Mouse (Mus musculus): ENCODE measurements around the gene Chd5.
A peak's percentile ranks its signal among the peaks of the same experiment; 100 is the strongest.

The Chd5 gene

GRCm38 (mm10) chr4:152353886-152354637 is 15.6 kb downstream of the Chd5 start:
- DNase-seq (ENCODE audit: low spot score) = no peak

DNA sequence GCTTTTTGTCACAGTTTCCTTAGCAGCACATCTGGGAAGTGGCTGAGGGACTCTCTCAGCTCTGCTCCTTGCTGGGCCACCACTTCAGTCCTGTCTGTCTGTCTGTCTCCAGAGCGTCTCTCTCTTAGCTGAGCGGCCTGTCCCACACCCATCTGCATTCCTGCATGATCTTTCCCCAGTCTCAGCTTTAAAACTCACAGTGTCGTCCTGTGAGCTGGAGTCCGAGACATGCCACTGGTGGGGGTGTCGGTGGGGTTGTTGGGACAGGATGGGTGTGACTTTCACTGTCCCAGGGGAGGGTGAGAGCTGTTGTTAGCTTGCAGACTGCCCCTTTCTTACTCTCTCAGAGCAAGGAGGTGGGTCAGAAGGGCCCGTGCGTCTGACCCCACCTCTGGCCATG is 17.2 kb downstream of the Chd5 start:
- no peak for DNase-seq (ENCODE audit: low spot score)

DNA sequence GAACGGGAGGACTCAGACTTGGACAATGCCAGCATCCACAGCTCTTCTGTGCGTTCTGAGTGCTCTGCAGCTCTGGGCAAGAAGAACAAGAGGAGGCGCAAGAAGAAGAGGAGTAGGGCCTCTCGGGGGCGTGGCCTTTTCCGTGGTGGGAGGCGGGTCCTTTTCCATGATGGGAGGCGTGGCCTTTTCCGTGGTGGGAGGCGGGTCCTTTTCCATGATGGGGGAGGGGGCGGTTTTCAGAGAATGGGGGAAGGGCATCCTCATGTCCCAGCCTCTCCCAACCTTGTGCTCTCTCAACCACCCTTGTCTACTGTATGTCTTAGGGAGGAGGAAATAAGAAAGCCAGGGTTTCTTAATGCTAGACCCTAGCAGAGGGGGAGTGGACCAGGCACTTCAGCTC is 21.2 kb downstream of the Chd5 start:
- DNase-seq (ENCODE audit: low spot score) = no peak

DNA sequence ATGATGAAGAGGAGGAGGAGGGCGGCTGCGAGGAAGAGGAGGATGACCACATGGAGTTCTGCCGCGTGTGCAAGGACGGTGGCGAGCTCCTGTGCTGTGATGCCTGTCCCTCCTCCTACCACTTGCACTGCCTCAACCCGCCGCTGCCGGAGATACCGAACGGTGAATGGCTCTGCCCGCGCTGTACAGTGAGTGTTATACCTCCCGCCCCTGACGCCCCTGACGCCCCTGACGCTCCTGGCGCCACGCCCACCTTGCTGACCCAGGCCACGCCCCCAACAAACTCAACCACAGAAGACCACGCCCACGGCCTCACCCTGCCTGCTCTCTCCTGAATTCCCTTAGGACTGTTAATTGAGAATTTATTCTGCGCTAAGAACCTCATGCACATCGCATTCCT is 22.4 kb downstream of the Chd5 start:
- DNase-seq (ENCODE audit: low spot score) = peak; percentile 60

DNA sequence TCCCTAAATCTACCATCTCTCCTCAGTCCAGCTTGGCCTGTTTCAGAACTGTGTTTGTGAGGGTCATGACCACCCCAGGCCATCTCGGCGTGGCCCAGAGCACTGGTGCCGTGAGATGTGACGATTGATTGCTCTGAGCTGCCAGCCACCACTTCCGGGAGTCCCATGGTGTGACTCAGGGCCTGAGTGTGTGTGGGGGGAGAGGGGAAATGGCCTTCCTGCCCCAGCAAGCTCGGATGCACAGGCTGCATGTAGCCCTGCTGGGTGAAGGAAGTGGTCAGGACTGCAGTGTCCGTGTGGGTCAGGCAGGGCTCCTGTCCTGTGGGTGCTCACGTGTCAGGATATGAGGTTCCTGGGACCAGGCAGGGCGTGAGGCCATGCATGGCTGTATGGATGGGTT is 23.7 kb downstream of the Chd5 start:
- no peak for DNase-seq (ENCODE audit: low spot score)

DNA sequence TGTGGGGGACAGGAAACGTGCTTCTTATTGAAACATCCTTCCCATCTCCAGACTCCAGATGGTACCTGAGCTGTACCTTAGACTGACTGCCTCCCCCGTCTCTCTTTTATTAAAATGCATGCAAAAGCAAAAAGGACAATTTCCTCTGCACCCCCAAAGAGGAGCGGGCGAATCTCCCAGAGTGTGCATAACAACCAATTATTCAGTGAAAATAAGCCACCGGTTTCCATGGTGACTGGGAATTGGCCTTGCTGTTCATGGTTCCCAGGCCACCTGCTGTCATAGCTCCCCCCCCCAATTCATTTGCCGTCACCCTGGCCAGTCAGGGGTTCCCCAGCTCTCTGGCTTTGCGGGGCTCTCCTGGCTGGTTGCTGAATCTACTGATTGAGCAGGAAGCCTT is 26.8 kb downstream of the Chd5 start:
- DNase-seq (ENCODE audit: low spot score) = no peak

- no peak for DNase-seq (ENCODE audit: low spot score)
Observed at GRCm38 (mm10) chr4:152382528-152383252, 44.2 kb downstream of the Chd5 start.

DNA sequence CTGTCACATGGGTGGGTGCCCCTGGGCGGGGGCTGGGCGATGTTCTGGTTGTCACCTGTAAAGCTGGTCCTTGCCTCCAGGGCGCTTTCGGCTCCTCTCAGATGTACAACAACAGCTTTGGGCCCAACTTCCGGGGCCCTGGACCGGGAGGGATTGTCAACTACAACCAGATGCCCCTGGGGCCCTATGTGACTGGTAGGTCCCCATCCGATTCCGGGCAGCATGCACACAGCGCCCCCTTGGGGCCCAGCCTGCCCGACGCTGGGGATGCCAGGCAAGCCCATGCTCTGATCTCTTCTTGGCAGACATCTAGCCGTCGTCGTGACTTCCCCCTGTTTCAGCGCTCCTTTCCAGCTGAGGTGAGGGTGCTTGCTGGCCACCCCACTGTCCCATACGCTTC is 47.2 kb downstream of the Chd5 start:
- DNase-seq (ENCODE audit: low spot score) = no peak

- no peak for DNase-seq (ENCODE audit: low spot score)
Observed at GRCm38 (mm10) chr4:152392192-152392591, 53.7 kb downstream of the Chd5 start.

- DNase-seq (ENCODE audit: low spot score) = no peak
Observed at GRCm38 (mm10) chr4:152392627-152393026, 54.2 kb downstream of the Chd5 start.

GRCm38 (mm10) chr4:152398926-152399325 is 60.5 kb downstream of the Chd5 start:
- no peak for DNase-seq (ENCODE audit: low spot score)

DNA sequence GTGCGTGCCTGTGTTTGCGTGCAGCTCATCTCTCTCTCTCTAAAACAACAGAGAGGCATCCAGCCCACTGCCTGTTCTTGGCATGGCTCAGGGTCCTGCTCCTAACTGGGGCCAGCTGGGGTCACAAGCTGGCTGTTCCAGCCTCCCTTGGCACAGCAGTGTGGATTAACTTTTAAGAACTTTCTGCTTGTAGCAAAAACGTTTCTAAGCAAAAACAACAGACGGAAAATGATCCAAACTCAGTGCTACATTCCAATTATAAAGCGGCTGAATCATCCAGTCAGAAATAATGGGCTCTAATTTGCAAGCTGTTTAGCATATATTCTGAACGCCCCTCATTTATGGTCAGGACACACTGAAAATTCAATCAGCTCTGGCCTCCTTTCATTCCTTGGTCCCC is 66.7 kb downstream of the Chd5 start:
- no peak for DNase-seq (ENCODE audit: low spot score)

GRCm38 (mm10) chr4:152405671-152406201 is 67.3 kb downstream of the Chd5 start:
- no peak for DNase-seq (ENCODE audit: low spot score)

GRCm38 (mm10) chr4:152406531-152406930 is 68.1 kb downstream of the Chd5 start:
- DNase-seq (ENCODE audit: low spot score) = no peak

- DNase-seq (ENCODE audit: low spot score) = no peak
Observed at GRCm38 (mm10) chr4:152410961-152411360, 72.5 kb downstream of the Chd5 start.

DNA sequence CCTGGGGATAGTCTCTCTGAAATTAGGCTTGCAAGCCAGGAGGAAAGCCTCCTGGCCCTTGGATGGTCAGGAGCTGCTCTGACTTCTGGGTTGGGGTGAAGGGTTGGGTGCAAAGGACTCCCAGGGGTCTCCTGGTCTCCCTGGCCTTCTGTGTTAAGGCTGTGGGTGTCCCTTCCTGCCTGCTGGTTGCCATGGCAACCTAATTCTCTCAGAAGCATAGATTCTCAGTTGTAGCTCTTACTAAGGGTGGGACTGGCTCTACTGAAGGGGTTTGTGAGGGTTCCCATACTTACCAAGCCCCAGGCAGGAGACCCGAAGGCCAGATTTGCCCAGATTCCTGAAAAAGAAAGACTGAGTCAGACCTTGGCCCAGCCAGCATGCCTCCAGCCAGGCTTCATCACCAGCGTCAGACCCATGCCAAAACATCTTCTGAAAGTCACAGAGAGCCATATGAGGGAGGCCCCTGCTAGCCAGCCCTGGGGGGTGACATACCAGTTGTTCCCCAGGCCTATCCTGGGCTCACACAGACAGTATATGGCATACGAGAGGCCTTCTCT is 74.2 kb downstream of the Chd5 start:
- DNase-seq (ENCODE audit: low spot score) = no peak

DNA sequence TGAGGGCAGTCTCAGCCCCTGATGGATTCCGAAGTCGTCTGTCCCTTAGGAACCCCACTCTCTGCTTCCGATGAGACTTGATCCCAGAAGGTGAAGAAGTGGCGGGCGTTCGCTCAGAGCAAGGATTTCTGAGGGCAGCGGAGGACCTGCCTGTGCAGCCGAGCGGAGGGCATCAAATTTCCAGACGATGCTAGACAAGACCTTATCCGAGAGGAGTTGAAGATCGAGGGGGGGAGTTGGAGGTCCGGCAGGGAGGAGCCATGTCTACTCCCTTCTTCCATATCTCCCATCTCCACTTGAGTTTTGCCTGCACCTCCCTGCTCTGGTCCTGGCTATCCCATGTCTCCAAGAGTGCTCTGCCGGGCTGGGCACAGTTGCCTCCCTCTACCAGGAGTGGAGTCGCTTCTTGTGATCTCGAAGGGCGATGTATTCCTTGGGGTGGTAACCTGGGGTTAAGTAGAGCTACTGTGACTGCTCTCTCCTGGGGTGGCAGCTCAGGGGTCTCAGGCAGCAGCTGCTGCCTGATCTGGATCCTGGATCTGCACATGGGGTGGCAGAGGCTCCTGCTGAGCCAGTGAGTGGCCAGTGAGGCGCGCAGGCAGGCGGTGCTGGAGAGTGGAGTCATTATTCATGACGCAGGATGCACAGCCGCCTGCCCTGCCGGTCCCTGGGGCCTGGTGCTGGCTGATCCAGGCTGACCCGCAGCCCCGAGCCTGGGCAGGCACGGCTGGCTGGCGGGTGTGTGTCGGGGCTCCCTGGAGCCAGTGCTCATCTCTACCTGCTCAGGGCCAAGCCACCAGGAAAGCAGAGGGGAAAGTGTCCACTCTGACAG is 80.0 kb downstream of the Chd5 start:
- DNase-seq (ENCODE audit: low spot score) = no peak

DNA sequence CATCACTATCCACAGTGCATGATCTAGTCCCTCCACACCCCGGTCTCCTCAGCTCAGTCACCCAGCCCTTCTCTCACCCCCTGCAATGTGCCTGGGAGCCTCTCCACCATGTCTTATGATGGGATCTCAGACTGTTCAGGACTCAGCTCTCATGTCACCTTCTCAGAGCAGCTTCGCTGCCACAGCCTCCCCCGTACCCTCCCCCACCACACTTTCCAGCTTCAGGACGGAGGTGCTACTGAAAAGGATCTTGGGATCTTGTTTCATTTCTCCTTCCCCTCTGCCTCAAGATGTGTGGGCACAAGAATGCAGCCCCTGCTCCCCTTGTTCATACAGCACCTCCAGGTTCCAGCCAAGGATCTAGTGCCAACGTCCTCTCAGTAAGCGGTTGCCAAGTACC is 85.1 kb downstream of the Chd5 start:
- no peak for DNase-seq (ENCODE audit: low spot score)

GRCm38 (mm10) chr4:152424341-152424740 is 85.9 kb downstream of the Chd5 start:
- peak; percentile 9 for DNase-seq (ENCODE audit: low spot score)

DNA sequence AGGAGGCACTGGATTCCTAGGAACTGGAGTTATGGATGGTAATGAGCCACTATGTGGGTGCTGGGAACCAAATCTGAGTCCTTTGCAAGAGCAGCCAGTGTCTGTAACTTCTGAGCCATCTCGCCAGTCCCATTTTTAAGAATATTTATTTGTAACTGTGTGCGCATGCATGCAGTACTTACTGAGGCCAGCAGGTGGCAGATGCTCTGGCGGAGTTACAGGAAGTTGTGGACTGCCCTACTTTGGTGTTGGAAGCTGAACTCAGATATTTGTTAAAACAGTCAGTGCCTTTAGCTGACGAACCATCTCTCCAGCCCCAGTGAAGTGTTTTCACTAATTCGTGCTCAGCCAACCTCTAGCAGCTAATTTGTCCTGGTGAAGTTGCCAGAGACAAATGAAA is 86.5 kb downstream of the Chd5 start:
- DNase-seq (ENCODE audit: low spot score) = no peak

- no peak for DNase-seq (ENCODE audit: low spot score)
Observed at GRCm38 (mm10) chr4:152428259-152428658, 89.8 kb downstream of the Chd5 start.

DNA sequence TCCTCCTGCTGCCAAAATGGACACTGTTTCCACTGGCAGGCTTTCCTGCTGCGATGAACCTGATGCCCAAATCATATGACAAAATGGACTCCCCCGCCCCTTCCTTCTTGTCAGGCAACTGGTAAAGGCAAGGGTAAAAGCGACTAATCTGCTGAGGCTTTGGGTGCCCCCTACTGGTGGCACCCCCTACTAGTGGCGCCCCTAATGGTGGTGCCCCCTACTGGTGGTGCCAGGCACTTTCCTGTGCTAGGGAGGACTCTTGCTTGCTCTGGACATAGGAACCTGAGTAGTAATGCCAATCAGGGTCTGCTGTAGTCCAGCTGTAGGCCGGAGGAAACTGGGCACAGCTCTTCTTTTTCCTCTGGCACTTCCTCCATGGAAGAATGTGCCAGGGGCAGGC is 93.9 kb downstream of the Chd5 start:
- no peak for DNase-seq (ENCODE audit: low spot score)

Measured in yolk sac, embryonic 10.5 days (tissue).